Mouse (Mus musculus) hindbrain, embryonic 16.5 days (tissue): ENCODE results near the gene Dpp6. TPM values are rescaled to one million over a fixed set of nuclear protein-coding genes. Genes with fewer than 3 reads are reported as not detected.
"Not testable (repeated sequence)": the region's sequence is repeated elsewhere in the genome, so short reads cannot be mapped to it uniquely, and the experiment has no call there.

ENCODE experiments used
- ATAC-seq: fragments of 200-750 bp; cut with Nextera tagmentation; 2 replicates; pipeline ENCODE4 v1.8.0; 2017; ENCODE audit warnings: moderate TSS enrichment, moderate library complexity
- H3K27ac ChIP-seq: fragments of 300-500 bp; sonication (generic); 2 replicates; pipeline ENCODE4 v1.5.1; 2014; ENCODE audit warnings: low read depth, mild to moderate bottlenecking, control low read depth, low read length, moderate library complexity
- H3K27me3 ChIP-seq: fragments of 300-500 bp; sonication (generic); replicated peaks from 2 replicates; pipeline ENCODE4 v1.6.1; 2014; ENCODE audit warnings: low read length; ENCODE audit not compliant: control insufficient read depth, insufficient read depth
- H3K36me3 ChIP-seq: fragments of 300-500 bp; sonication (generic); 2 replicates; pipeline ENCODE4 v1.6.1; 2014; ENCODE audit warnings: mild to moderate bottlenecking, low read length, moderate library complexity, mixed read lengths; ENCODE audit not compliant: control insufficient read depth, insufficient read depth
- H3K4me1 ChIP-seq: fragments of 300-500 bp; sonication (generic); 2 replicates; pipeline ENCODE4 v1.6.1; 2014; ENCODE audit warnings: low read depth, low read length; ENCODE audit not compliant: control insufficient read depth, insufficient read depth
- H3K4me2 ChIP-seq: fragments of 300-500 bp; sonication (generic); 2 replicates; pipeline ENCODE4 v1.6.1; 2014; ENCODE audit warnings: mild to moderate bottlenecking, low read length, control low read depth, moderate library complexity
- H3K4me3 ChIP-seq: fragments of 300-500 bp; sonication (generic); 2 replicates; pipeline ENCODE4 v1.5.1; 2014; ENCODE audit warnings: mild to moderate bottlenecking, low read length, control low read depth, moderate library complexity
- H3K9ac ChIP-seq: fragments of 300-500 bp; sonication (generic); 2 replicates; pipeline ENCODE4 v1.6.1; 2014; ENCODE audit warnings: low read depth, mild to moderate bottlenecking, control low read depth, low read length, moderate library complexity
- H3K9me3 ChIP-seq: fragments of 300-500 bp; sonication (generic); 2 replicates; pipeline ENCODE4 v1.6.1; 2014; ENCODE audit warnings: mild to moderate bottlenecking, low read length, moderate library complexity; ENCODE audit not compliant: control insufficient read depth
- WGBS: fragments of 180-500 bp; shearing (Covaris S2); extraction: QIAGEN DNeasy Blood & Tissue Kit; methylation state at CpG from one replicate; pipeline ENCODE4 v1.1.7; 2014; 5-methylcytosine and 5-hydroxymethylcytosine counted together
- polyA plus RNA-seq: library from polyadenylated mRNA; unstranded; fragments of >200 nt; fragmentation: Nextera tagmentation; extraction: Ambion mirVana; gene quantifications from 2 replicates; pipeline ENCODE4 v1.2.1, GENCODE M21; 2015

The Dpp6 gene
- polyA plus RNA-seq, 1 experiment from 2014 or later, result 97.0 TPM

- no peak for ATAC-seq
- Histone ChIP-seq H3K9ac (no peak overlapping the region), H3K4me3 (no peak overlapping the region), H3K27ac (no peak overlapping the region), H3K4me2 (no peak overlapping the region), H3K9me3 (no peaks in the 10 kb centered on the region), H3K4me1 (no peaks in the 10 kb centered on the region), H3K27me3 (no peaks in the 10 kb centered on the region), H3K36me3 (no peaks in the 10 kb centered on the region)
- WGBS, result 87% methylated on average over 3 of the region's 3 CpGs
These were observed 637.4 kb downstream of the Dpp6 start for GRCm38 (mm10) chr5:27454386-27454785.

- Histone ChIP-seq H3K4me1 (no peaks in the 10 kb centered on the region), H3K9ac (no peak overlapping the region), H3K36me3 (no peaks in the 10 kb centered on the region), H3K4me2 (no peak overlapping the region), H3K27me3 (no peaks in the 10 kb centered on the region), H3K4me3 (no peak overlapping the region), H3K9me3 (no peaks in the 10 kb centered on the region), H3K27ac (no peak overlapping the region)
- WGBS, result 61% methylated on average over 1 of the region's 1 CpGs
- ATAC-seq, result no peak
These were observed 640.0 kb downstream of the Dpp6 start for GRCm38 (mm10) chr5:27456981-27457380.

DNA sequence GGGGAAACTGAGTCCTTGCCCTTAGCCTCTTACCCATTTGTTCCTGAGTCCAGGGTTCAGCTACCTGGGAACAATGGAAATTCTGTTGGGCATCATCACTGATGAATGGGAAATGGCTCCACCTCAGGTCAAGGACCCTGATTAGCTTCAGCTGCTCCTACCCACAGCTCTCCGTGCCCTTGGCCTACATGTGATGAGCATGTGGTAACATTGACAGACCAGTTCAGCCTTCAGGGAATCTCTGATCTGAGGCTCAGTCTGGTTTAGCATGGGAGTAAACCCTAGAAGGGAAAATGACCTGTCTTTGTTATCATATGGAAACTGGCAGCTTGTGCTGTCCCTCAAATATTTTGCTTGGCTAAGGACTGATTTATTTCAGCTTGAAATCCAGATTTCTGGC, 640.7 kb downstream of the Dpp6 start:
- Histone ChIP-seq H3K27me3 (no peaks in the 10 kb centered on the region), H3K4me3 (no peak overlapping the region), H3K27ac (no peak overlapping the region), H3K9me3 (no peaks in the 10 kb centered on the region), H3K36me3 (no peaks in the 10 kb centered on the region), H3K4me2 (no peak overlapping the region), H3K4me1 (no peaks in the 10 kb centered on the region), H3K9ac (no peak overlapping the region)
- no peak for ATAC-seq
- WGBS, result 66% methylated on average over 1 of the region's 1 CpGs

GRCm38 (mm10) chr5:27474964-27475465, 658.0 kb downstream of the Dpp6 start:
- no peak overlapping the region for H3K27ac ChIP-seq
- H3K4me3 ChIP-seq, result no peak overlapping the region
- no peak overlapping the region for H3K9ac ChIP-seq
- H3K36me3 ChIP-seq, result 0 out of 2 replicates have a peak, but pooled peaks cover under 1% of the 10 kb centered on the region
- no peak overlapping the region for H3K4me2 ChIP-seq
- no peaks in the 10 kb centered on the region for H3K4me1 ChIP-seq
- no peaks in the 10 kb centered on the region for H3K9me3 ChIP-seq
- 86% methylated on average over 4 of the region's 4 CpGs for WGBS
- H3K27me3 ChIP-seq, result no peaks in the 10 kb centered on the region
- ATAC-seq, result no peak

DNA sequence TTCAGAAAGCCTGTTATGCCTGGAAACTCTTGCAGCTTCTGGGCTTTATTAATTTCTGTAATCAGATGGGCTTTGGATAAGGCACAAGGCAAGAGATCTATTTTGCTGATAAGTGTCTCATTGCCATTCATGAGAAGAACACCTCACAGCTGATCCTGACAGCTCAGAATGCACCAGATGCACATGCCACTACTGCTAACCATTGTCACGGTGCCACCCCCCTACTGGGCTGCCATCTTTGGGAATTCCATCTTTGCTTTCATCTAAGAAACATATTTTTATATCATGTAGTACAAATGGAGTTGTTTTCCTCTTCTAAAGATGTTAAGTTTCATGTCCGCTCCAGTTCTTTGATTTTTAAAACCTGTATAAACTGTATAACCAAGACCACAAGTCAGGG, 664.7 kb downstream of the Dpp6 start:
- Histone ChIP-seq H3K9ac (no peak overlapping the region), H3K4me2 (no peak overlapping the region), H3K27ac (no peak overlapping the region), H3K27me3 (no peaks in the 10 kb centered on the region), H3K36me3 (no peaks in the 10 kb centered on the region), H3K4me3 (no peak overlapping the region), H3K4me1 (no peaks in the 10 kb centered on the region; the same call in 1 of the 2 replicates), H3K9me3 (no peaks in the 10 kb centered on the region)
- no peak for ATAC-seq
- 61% methylated on average over 2 of the region's 2 CpGs for WGBS

DNA sequence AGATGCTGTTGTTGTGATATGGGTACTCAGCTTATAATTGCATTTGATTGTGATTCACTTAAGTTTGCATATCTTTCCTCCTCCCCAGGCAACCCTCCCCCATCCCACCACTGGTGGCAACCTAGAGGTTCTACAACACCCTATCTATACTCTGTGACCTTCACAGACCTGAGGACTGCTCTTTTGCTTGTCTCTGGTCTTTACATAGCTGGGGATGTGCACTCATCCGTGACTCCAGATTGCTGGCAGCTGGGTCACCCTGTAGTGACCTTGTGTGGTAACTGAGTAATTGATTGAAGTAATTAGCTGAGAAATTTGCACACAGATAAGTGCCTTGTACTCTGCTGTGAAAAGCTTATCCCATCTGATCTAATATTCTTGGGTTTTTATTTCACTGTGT, 669.1 kb downstream of the Dpp6 start:
- Histone ChIP-seq H3K9ac (no peak overlapping the region), H3K4me2 (no peak overlapping the region), H3K4me1 (no peaks in the 10 kb centered on the region; the same call in 1 of the 2 replicates), H3K27me3 (no peaks in the 10 kb centered on the region), H3K27ac (no peak overlapping the region), H3K36me3 (no peaks in the 10 kb centered on the region), H3K9me3 (no peaks in the 10 kb centered on the region), H3K4me3 (no peak overlapping the region)
- 48% methylated on average over 1 of the region's 1 CpGs for WGBS
- ATAC-seq, result peak; percentile 32; the same call in 1 of the 2 replicates

DNA sequence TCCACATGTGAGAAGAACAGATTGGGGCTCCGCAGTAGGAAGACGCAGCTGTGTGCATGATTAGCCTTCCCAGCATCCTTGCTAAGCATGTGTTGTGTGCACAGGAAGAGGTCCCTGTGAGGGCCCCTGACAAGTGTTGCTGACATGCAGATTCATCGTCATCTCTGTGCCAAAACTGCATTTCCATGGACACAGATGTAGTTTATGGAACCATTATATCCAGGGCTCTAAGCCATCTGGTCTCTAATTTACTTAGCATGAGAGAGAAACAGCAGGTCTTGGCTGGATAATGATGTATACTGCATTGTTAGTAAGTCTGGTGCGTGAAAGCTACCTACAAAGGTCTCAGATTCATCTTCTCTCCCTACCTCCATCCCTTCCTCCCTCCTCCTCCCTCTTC, 673.9 kb downstream of the Dpp6 start:
- WGBS, result 59% methylated on average over 4 of the region's 4 CpGs
- H3K4me2 ChIP-seq, result no peak overlapping the region
- ATAC-seq, result peak; percentile 75
- H3K4me3 ChIP-seq, result no peak overlapping the region
- peak overlapping the region; percentile 6; the same call in 1 of the 2 replicates for H3K27ac ChIP-seq
- H3K9ac ChIP-seq, result no peak overlapping the region
- no peaks in the 10 kb centered on the region for H3K9me3 ChIP-seq
- no peaks in the 10 kb centered on the region for H3K27me3 ChIP-seq
- H3K4me1 ChIP-seq, result no peaks in the 10 kb centered on the region; the same call in 1 of the 2 replicates
- H3K36me3 ChIP-seq, result no peaks in the 10 kb centered on the region

DNA sequence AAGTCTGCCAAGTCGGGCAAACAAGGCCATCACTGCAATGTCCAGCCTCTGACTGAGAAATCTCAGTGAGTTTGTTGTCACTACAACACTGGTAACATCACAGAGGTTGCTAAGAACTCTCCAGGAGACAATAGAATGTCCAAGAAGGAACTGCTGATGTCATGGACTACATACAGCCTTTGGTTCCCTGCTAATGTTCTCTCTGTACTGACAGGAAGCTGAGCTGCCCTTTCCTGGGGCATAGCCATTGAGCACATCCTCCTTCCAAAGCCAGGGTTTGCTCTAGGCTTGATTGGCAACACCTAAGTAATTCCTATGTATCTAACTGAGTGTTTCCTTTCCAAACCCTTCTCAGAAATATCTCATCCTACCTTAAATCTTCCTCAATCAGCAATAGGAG, 684.3 kb downstream of the Dpp6 start, which contains the start of gene Speer4b:
Gene Speer4b, minus strand, starts transcription at position 101 of the 400 bp plus-strand sequence.
- not testable (repeated sequence) for H3K36me3 ChIP-seq, H3K4me1 ChIP-seq, ATAC-seq, H3K4me3 ChIP-seq, H3K9ac ChIP-seq, H3K27me3 ChIP-seq, H3K9me3 ChIP-seq, H3K27ac ChIP-seq, H3K4me2 ChIP-seq
- WGBS, result 67% methylated on average over 1 of the region's 1 CpGs

- no peak for ATAC-seq
- no peaks in the 10 kb centered on the region for H3K4me1 ChIP-seq
- no peak overlapping the region for H3K4me3 ChIP-seq
- H3K9ac ChIP-seq, result no peak overlapping the region
- H3K36me3 ChIP-seq, result no peaks in the 10 kb centered on the region
- H3K27ac ChIP-seq, result no peak overlapping the region
- H3K9me3 ChIP-seq, result no peaks in the 10 kb centered on the region
- H3K27me3 ChIP-seq, result no peaks in the 10 kb centered on the region
- H3K4me2 ChIP-seq, result no peak overlapping the region
These were observed 701.7 kb downstream of the Dpp6 start for GRCm38 (mm10) chr5:27518716-27519115.

- Histone ChIP-seq H3K27me3 (no peaks in the 10 kb centered on the region), H3K9me3 (no peaks in the 10 kb centered on the region), H3K4me3 (no peak overlapping the region), H3K36me3 (no peaks in the 10 kb centered on the region), H3K27ac (no peak overlapping the region), H3K4me2 (no peak overlapping the region), H3K4me1 (no peaks in the 10 kb centered on the region), H3K9ac (no peak overlapping the region)
- 77% methylated on average over 1 of the region's 1 CpGs for WGBS
- no peak for ATAC-seq
These were observed 709.9 kb downstream of the Dpp6 start for GRCm38 (mm10) chr5:27526906-27527305.
